Mouse (Mus musculus) NIH3T3 (cell line): ENCODE results near the gene Kif1a.

ENCODE experiments used
- DNase-seq: peaks from one replicate; pipeline ENCODE4 v3.0.0-alpha.2; 2012; ENCODE audit warnings: low read depth

The Kif1a gene

GRCm38 (mm10) chr1:93101571-93102061 is at the start of gene Kif1a:
Gene Kif1a (minus strand): TSS chr1:93101951.
- no peak for DNase-seq

GRCm38 (mm10) chr1:93150907-93151661 is 49.3 kb upstream of the Kif1a start:
- no peak for DNase-seq

- DNase-seq, result no peak
Observed at GRCm38 (mm10) chr1:93144176-93144575, 42.4 kb upstream of the Kif1a start.

- no peak for DNase-seq
Observed at GRCm38 (mm10) chr1:93142871-93143270, 41.1 kb upstream of the Kif1a start.

- DNase-seq, result peak; percentile 64
Observed at GRCm38 (mm10) chr1:93139713-93140112, 38.0 kb upstream of the Kif1a start.

GRCm38 (mm10) chr1:93138534-93138933 is 36.8 kb upstream of the Kif1a start:
- no peak for DNase-seq

GRCm38 (mm10) chr1:93135036-93135526 is 33.3 kb upstream of the Kif1a start, which contains the start of gene Agxt:
Gene Agxt (plus strand): TSS chr1:93135240.
- no peak for DNase-seq

GRCm38 (mm10) chr1:93132676-93133075 is 30.9 kb upstream of the Kif1a start:
- DNase-seq, result no peak

- DNase-seq, result no peak
Observed at GRCm38 (mm10) chr1:93130242-93130983, 28.7 kb upstream of the Kif1a start.

GRCm38 (mm10) chr1:93128710-93129349 is 27.1 kb upstream of the Kif1a start:
- DNase-seq, result peak; percentile 93

GRCm38 (mm10) chr1:93128209-93128608 is 26.5 kb upstream of the Kif1a start:
- no peak for DNase-seq

GRCm38 (mm10) chr1:93125256-93125655 is 23.5 kb upstream of the Kif1a start:
- peak; percentile 69 for DNase-seq

GRCm38 (mm10) chr1:93124066-93124465 is 22.3 kb upstream of the Kif1a start:
- no peak for DNase-seq

- DNase-seq, result peak; percentile 49
Observed at GRCm38 (mm10) chr1:93123179-93123854, 21.6 kb upstream of the Kif1a start.

- no peak for DNase-seq
Observed at GRCm38 (mm10) chr1:93118816-93119215, 17.1 kb upstream of the Kif1a start.

- no peak for DNase-seq
Observed at GRCm38 (mm10) chr1:93115471-93115870, 13.7 kb upstream of the Kif1a start.

- peak; percentile 74 for DNase-seq
Observed at GRCm38 (mm10) chr1:93114713-93115463, 13.1 kb upstream of the Kif1a start.

- no peak for DNase-seq
Observed at GRCm38 (mm10) chr1:93102700-93103099, 949 bp upstream of the Kif1a start.

- no peak for DNase-seq
Observed at GRCm38 (mm10) chr1:93100576-93101491, 917 bp downstream of the Kif1a start.

- no peak for DNase-seq
Observed at GRCm38 (mm10) chr1:93100243-93100575, 1.5 kb downstream of the Kif1a start.
